17 mouse cellular contexts compared by ENCODE assay signal in genomic region chr4:138553116-138553515, GRCm38 (mm10).
DNase-seq lines count a peak whose midpoint lies in the region; ATAC-seq and TF ChIP-seq lines count a peak whose summit lies in the region.
"Had no signal": no experiment of that assay in that cellular context is flagged by ENCODE, and none has a peak within 500 bp of the region (broad histone marks: within the 10 kb centered on the region; RNA-seq: fewer than 3 reads in every experiment).

No protein-coding gene starts in this region.

- H3K9ac ChIP-seq in forebrain, embryonic 13.5 days, result no peak overlapping the region
- no peak overlapping the region for H3K9ac ChIP-seq in midbrain, embryonic 15.5 days
- H3K9ac ChIP-seq in midbrain, postnatal 0 days (replicated peaks; ENCODE audit: low read length, poor library complexity, severe bottlenecking), result no peak overlapping the region
- no peak overlapping the region for H3K9ac ChIP-seq in forebrain, postnatal 0 days
- H3K9ac ChIP-seq: embryonic facial prominence, embryonic 13.5 days; heart, embryonic 12.5 days; hindbrain, embryonic 12.5 days; intestine, embryonic 15.5 days had no signal

- intact Hi-C loops in heart, postnatal 25 days (cut with DNase I), result no loop called here

- peaks cover 42% of the 10 kb centered on the region for H3K27me3 ChIP-seq in forebrain, embryonic 13.5 days
- H3K27me3 ChIP-seq in forebrain, embryonic 10.5 days (ENCODE audit: poor library complexity, severe bottlenecking), result peaks cover 65% of the 10 kb centered on the region
- H3K27me3 ChIP-seq in midbrain, embryonic 15.5 days (replicated peaks), result no peaks in the 10 kb centered on the region
- H3K27me3 ChIP-seq in midbrain, postnatal 0 days (ENCODE audit: insufficient read depth, low read length), result no peaks in the 10 kb centered on the region
- H3K27me3 ChIP-seq in forebrain, postnatal 0 days (ENCODE audit: insufficient read depth, low read length), result no peaks in the 10 kb centered on the region

- no peak for TF ChIP-seq CTCF in midbrain, postnatal 0 days (IDR thresholded peaks at IDR 0.05)
- no peak for TF ChIP-seq CTCF in cortical plate, adult 2 months (IDR thresholded peaks at IDR 0.05; ENCODE audit: extremely low read depth, insufficient read depth, low read length)
- no peak for TF ChIP-seq CTCF in forebrain, postnatal 0 days (IDR thresholded peaks at IDR 0.05; ENCODE audit: low read depth)

- ATAC-seq in forebrain, embryonic 13.5 days, result peak; percentile 50; the same call in 1 of the 2 replicates
- no peak for ATAC-seq in midbrain, embryonic 15.5 days (replicated peaks)
- no peak for ATAC-seq in midbrain, postnatal 0 days (ENCODE audit: low FRiP score)
- peak; percentile 47 for ATAC-seq in forebrain, postnatal 0 days
- ATAC-seq: intestine, embryonic 15.5 days had no signal

- peaks cover 42% of the 10 kb centered on the region for H3K4me1 ChIP-seq in forebrain, embryonic 13.5 days
- peaks cover 42% of the 10 kb centered on the region for H3K4me1 ChIP-seq in forebrain, embryonic 10.5 days
- peaks cover 30% of the 10 kb centered on the region for H3K4me1 ChIP-seq in midbrain, embryonic 15.5 days
- peaks cover 19% of the 10 kb centered on the region for H3K4me1 ChIP-seq in midbrain, postnatal 0 days (ENCODE audit: insufficient read depth, low read length)
- H3K4me1 ChIP-seq in cortical plate, adult 2 months (ENCODE audit: control insufficient read depth, insufficient read depth, low read length), result peaks cover 11% of the 10 kb centered on the region
- H3K4me1 ChIP-seq in forebrain, postnatal 0 days (ENCODE audit: insufficient read depth), result peaks cover 18% of the 10 kb centered on the region
- H3K4me1 ChIP-seq: heart, embryonic 12.5 days had no signal

- peak overlapping the region; percentile 7; the same call in 1 of the 2 replicates for H3K27ac ChIP-seq in forebrain, embryonic 13.5 days
- H3K27ac ChIP-seq in forebrain, embryonic 10.5 days, result no peak overlapping the region
- H3K27ac ChIP-seq in midbrain, embryonic 15.5 days, result 0 out of 2 replicates have a peak overlapping the region, but pooled peaks have one; percentile 4
- H3K27ac ChIP-seq in midbrain, postnatal 0 days (ENCODE audit: low read depth, low read length), result no peak overlapping the region
- peak overlapping the region; percentile 31 for H3K27ac ChIP-seq in cortical plate, adult 2 months (ENCODE audit: insufficient read depth, low read length)
- H3K27ac ChIP-seq in forebrain, postnatal 0 days (ENCODE audit: low read depth, low read length), result no peak overlapping the region
- H3K27ac ChIP-seq: embryonic facial prominence, embryonic 13.5 days; hindbrain, embryonic 12.5 days; intestine, embryonic 15.5 days had no signal

- 20% methylated on average over 1 of the region's 1 CpGs for WGBS in forebrain, embryonic 13.5 days
- WGBS in forebrain, embryonic 10.5 days, result 78% methylated on average over 1 of the region's 1 CpGs
- WGBS in midbrain, embryonic 15.5 days, result 35% methylated on average over 1 of the region's 1 CpGs
- WGBS in midbrain, postnatal 0 days, result 42% methylated on average over 1 of the region's 1 CpGs
- 33% methylated on average over 1 of the region's 1 CpGs for WGBS in forebrain, postnatal 0 days

- TF ChIP-seq POLR2A in cortical plate, adult 2 months (IDR thresholded peaks at IDR 0.05; ENCODE audit: extremely low read depth, insufficient read depth, low read length), result no peak

- no peak for DNase-seq in forebrain, embryonic 10.5 days (ENCODE audit: extremely low spot score, low spot score)
- DNase-seq in midbrain, postnatal 0 days (ENCODE audit: low spot score), result no peak
- peak; percentile 44 for DNase-seq in forebrain, postnatal 0 days
- DNase-seq in heart, postnatal 25 days (ENCODE audit: low spot score), result no peak
- DNase-seq in urinary bladder, postnatal 36 days (ENCODE audit: low spot score in 2 of 2), result no peak
- DNase-seq: adrenal gland, postnatal 10 days; cerebellum, adult 9-10 months; cerebellum, postnatal 25 days; gastrocnemius, postnatal 10 days; heart, postnatal 4 days had no signal

- no peaks in the 10 kb centered on the region for H3K9me3 ChIP-seq in forebrain, embryonic 13.5 days (replicated peaks)
- H3K9me3 ChIP-seq in forebrain, embryonic 10.5 days, result no peaks in the 10 kb centered on the region
- no peaks in the 10 kb centered on the region for H3K9me3 ChIP-seq in midbrain, embryonic 15.5 days
- no peaks in the 10 kb centered on the region for H3K9me3 ChIP-seq in midbrain, postnatal 0 days (ENCODE audit: low read length)
- H3K9me3 ChIP-seq in forebrain, postnatal 0 days (ENCODE audit: low read length), result no peaks in the 10 kb centered on the region
- H3K9me3 ChIP-seq: embryonic facial prominence, embryonic 13.5 days; heart, embryonic 12.5 days; hindbrain, embryonic 12.5 days; intestine, embryonic 15.5 days had no signal

- no peak overlapping the region for H3K4me3 ChIP-seq in forebrain, embryonic 13.5 days
- H3K4me3 ChIP-seq in forebrain, embryonic 10.5 days, result no peak overlapping the region
- H3K4me3 ChIP-seq in midbrain, embryonic 15.5 days, result no peak overlapping the region
- no peak overlapping the region for H3K4me3 ChIP-seq in midbrain, postnatal 0 days (ENCODE audit: low read depth, low read length)
- no peak overlapping the region for H3K4me3 ChIP-seq in cortical plate, adult 2 months (ENCODE audit: insufficient read depth, low read length)
- no peak overlapping the region for H3K4me3 ChIP-seq in forebrain, postnatal 0 days (ENCODE audit: low read depth, low read length)
- H3K4me3 ChIP-seq: embryonic facial prominence, embryonic 13.5 days; heart, embryonic 12.5 days; hindbrain, embryonic 12.5 days; intestine, embryonic 15.5 days had no signal

- no peaks in the 10 kb centered on the region for H3K36me3 ChIP-seq in forebrain, embryonic 13.5 days (ENCODE audit: poor library complexity, severe bottlenecking)
- no peaks in the 10 kb centered on the region for H3K36me3 ChIP-seq in forebrain, embryonic 10.5 days (replicated peaks)
- no peaks in the 10 kb centered on the region for H3K36me3 ChIP-seq in midbrain, embryonic 15.5 days (replicated peaks)
- no peaks in the 10 kb centered on the region for H3K36me3 ChIP-seq in midbrain, postnatal 0 days (ENCODE audit: insufficient read depth, low read length)
- no peaks in the 10 kb centered on the region for H3K36me3 ChIP-seq in forebrain, postnatal 0 days (ENCODE audit: insufficient read depth)
- H3K36me3 ChIP-seq: embryonic facial prominence, embryonic 13.5 days; heart, embryonic 12.5 days; hindbrain, embryonic 12.5 days; intestine, embryonic 15.5 days had no signal

- no peak overlapping the region for H3K4me2 ChIP-seq in forebrain, embryonic 13.5 days
- no peak overlapping the region for H3K4me2 ChIP-seq in midbrain, embryonic 15.5 days
- no peak overlapping the region for H3K4me2 ChIP-seq in midbrain, postnatal 0 days (ENCODE audit: low read depth, low read length, poor library complexity, severe bottlenecking)
- H3K4me2 ChIP-seq in forebrain, postnatal 0 days (ENCODE audit: low read depth), result no peak overlapping the region
- H3K4me2 ChIP-seq: embryonic facial prominence, embryonic 13.5 days; heart, embryonic 12.5 days; hindbrain, embryonic 12.5 days; intestine, embryonic 15.5 days had no signal

Comparison
In these comparisons a context has a peak if more than half of its experiments do, and no peak if none do; other contexts are left out.
1. H3K27ac ChIP-seq: peak in forebrain, embryonic 13.5 days (single experiment), midbrain, embryonic 15.5 days (single experiment) and cortical plate, adult 2 months (single experiment); none in forebrain, embryonic 10.5 days (single experiment), midbrain, postnatal 0 days (single experiment) and forebrain, postnatal 0 days (single experiment).
2. ATAC-seq: peak in forebrain, embryonic 13.5 days (single experiment) and forebrain, postnatal 0 days (single experiment); none in midbrain, embryonic 15.5 days (single experiment) and midbrain, postnatal 0 days (single experiment).